Mouse (Mus musculus) liver, embryonic 13.5 days (tissue): ENCODE measurements around the gene Kif22. TPM values are rescaled to one million over a fixed set of nuclear protein-coding genes. Genes with fewer than 3 reads are reported as not detected.

Experiments used
- ATAC-seq: fragments of 200-750 bp; cut with Nextera tagmentation; 2 replicates; pipeline ENCODE4 v1.8.0; 2017; ENCODE audit warnings: low read depth, mild to moderate bottlenecking, moderate number of reproducible peaks, moderate library complexity
- DNase-seq: peaks from one replicate; pipeline ENCODE4 v3.0.0; 2022
- H3K27ac ChIP-seq: fragments of 300-500 bp; sonication (generic); 2 replicates; pipeline ENCODE4 v1.5.1; 2015; ENCODE audit warnings: moderate library complexity, mild to moderate bottlenecking, inconsistent platforms
- H3K27me3 ChIP-seq: fragments of 300-500 bp; sonication (generic); 2 replicates; pipeline ENCODE4 v1.6.1; 2015; ENCODE audit warnings: mild to moderate bottlenecking, inconsistent platforms
- H3K36me3 ChIP-seq: fragments of 300-500 bp; sonication (generic); 2 replicates; pipeline ENCODE4 v1.6.1; 2015; ENCODE audit warnings: mild to moderate bottlenecking, inconsistent platforms
- H3K4me1 ChIP-seq: fragments of 300-500 bp; sonication (generic); replicated peaks from 2 replicates; pipeline ENCODE4 v1.6.1; 2015; ENCODE audit warnings: inconsistent platforms
- H3K4me2 ChIP-seq: fragments of 300-500 bp; sonication (generic); 2 replicates; pipeline ENCODE4 v1.6.1; 2015; ENCODE audit warnings: inconsistent platforms, mild to moderate bottlenecking, moderate library complexity
- H3K4me3 ChIP-seq: fragments of 300-500 bp; sonication (generic); replicated peaks from 2 replicates; pipeline ENCODE4 v1.5.1; 2015; ENCODE audit warnings: mild to moderate bottlenecking, inconsistent platforms
- H3K9ac ChIP-seq: fragments of 300-500 bp; sonication (generic); 2 replicates; pipeline ENCODE4 v1.6.1; 2015; ENCODE audit warnings: mild to moderate bottlenecking, inconsistent platforms
- H3K9me3 ChIP-seq: fragments of 300-500 bp; sonication (generic); replicated peaks from 2 replicates; pipeline ENCODE4 v1.6.1; 2016; ENCODE audit warnings: inconsistent platforms
- WGBS: fragments of 180-500 bp; shearing (Covaris S2); methylation state at CpG from one replicate; pipeline ENCODE4 v1.1.7; 2015; ENCODE audit not compliant: insufficient replicate concordance; 5-methylcytosine and 5-hydroxymethylcytosine counted together
- polyA plus RNA-seq: library from polyadenylated mRNA; unstranded; fragments of >200 nt; fragmentation: Nextera tagmentation; extraction: Ambion mirVana; gene quantifications from 2 replicates; pipeline ENCODE4 v1.2.1, GENCODE M21; 2015

The Kif22 gene
- polyA plus RNA-seq, 1 experiment from 2014 or later, result 109 TPM

- no peak for DNase-seq
- Histone ChIP-seq H3K9ac (no peak overlapping the region), H3K27ac (no peak overlapping the region), H3K4me2 (no peak overlapping the region), H3K36me3 (no peaks in the 10 kb centered on the region), H3K4me3 (no peak overlapping the region), H3K4me1 (peaks cover 28% of the 10 kb centered on the region), H3K9me3 (no peaks in the 10 kb centered on the region), H3K27me3 (no peaks in the 10 kb centered on the region)
- ATAC-seq, result no peak
- 72% methylated on average over 4 of the region's 4 CpGs for WGBS
Measured at GRCm38 (mm10) chr7:127004122-127004875, 38.0 kb downstream of the Kif22 start.

- Histone ChIP-seq H3K9ac (no peak overlapping the region), H3K4me1 (peaks cover 21% of the 10 kb centered on the region), H3K27me3 (no peaks in the 10 kb centered on the region), H3K36me3 (no peaks in the 10 kb centered on the region), H3K4me2 (no peak overlapping the region), H3K4me3 (no peak overlapping the region), H3K9me3 (no peaks in the 10 kb centered on the region), H3K27ac (no peak overlapping the region)
- no peak for ATAC-seq
- no peak for DNase-seq
- WGBS, result 80% methylated on average over 5 of the region's 5 CpGs
Measured at GRCm38 (mm10) chr7:127003620-127004019, 38.7 kb downstream of the Kif22 start.

GRCm38 (mm10) chr7:126999568-126999967, 42.7 kb downstream of the Kif22 start:
- no peaks in the 10 kb centered on the region for H3K4me1 ChIP-seq
- peaks cover 9% of the 10 kb centered on the region; the same call in 1 of the 2 replicates for H3K36me3 ChIP-seq
- no peaks in the 10 kb centered on the region for H3K9me3 ChIP-seq
- H3K4me3 ChIP-seq, result no peak overlapping the region
- H3K27me3 ChIP-seq, result no peaks in the 10 kb centered on the region
- H3K9ac ChIP-seq, result no peak overlapping the region
- ATAC-seq, result no peak
- DNase-seq, result no peak
- no peak overlapping the region for H3K27ac ChIP-seq
- 46% methylated on average over 10 of the region's 10 CpGs for WGBS
- H3K4me2 ChIP-seq, result no peak overlapping the region

- no peak overlapping the region for H3K4me2 ChIP-seq
- H3K9me3 ChIP-seq, result no peaks in the 10 kb centered on the region
Measured at GRCm38 (mm10) chr7:126996449-126996848, 45.8 kb downstream of the Kif22 start.

GRCm38 (mm10) chr7:126988816-126989215, 53.5 kb downstream of the Kif22 start:
- no peak overlapping the region for H3K4me2 ChIP-seq
- WGBS, result 57% methylated on average over 8 of the region's 8 CpGs
- H3K4me3 ChIP-seq, result no peak overlapping the region
- DNase-seq, result no peak
- no peak overlapping the region for H3K27ac ChIP-seq
- H3K9ac ChIP-seq, result no peak overlapping the region
- H3K4me1 ChIP-seq, result no peaks in the 10 kb centered on the region
- ATAC-seq, result no peak
- no peaks in the 10 kb centered on the region for H3K27me3 ChIP-seq
- H3K36me3 ChIP-seq, result no peaks in the 10 kb centered on the region
- no peaks in the 10 kb centered on the region for H3K9me3 ChIP-seq

More at GRCm38 (mm10) chr7:126996449-126996848, 45.8 kb downstream of the Kif22 start:
- no peaks in the 10 kb centered on the region for H3K27me3 ChIP-seq
- 64% methylated on average over 4 of the region's 4 CpGs for WGBS
- ATAC-seq (no peak), DNase-seq (no peak)
- H3K36me3 ChIP-seq, result peaks cover 9% of the 10 kb centered on the region; the same call in 1 of the 2 replicates
- H3K4me1 ChIP-seq, result no peaks in the 10 kb centered on the region
- H3K9ac ChIP-seq, result no peak overlapping the region
- H3K27ac ChIP-seq, result no peak overlapping the region
- H3K4me3 ChIP-seq, result no peak overlapping the region

GRCm38 (mm10) chr7:126986319-126986718, 56.0 kb downstream of the Kif22 start:
- 45% methylated on average over 9 of the region's 9 CpGs for WGBS
- no peak for ATAC-seq
- H3K4me3 ChIP-seq, result no peak overlapping the region
- no peak overlapping the region for H3K9ac ChIP-seq
- peaks cover 11% of the 10 kb centered on the region for H3K4me1 ChIP-seq
- DNase-seq, result no peak
- 0 out of 2 replicates have a peak, but pooled peaks cover 3% of the 10 kb centered on the region for H3K36me3 ChIP-seq
- H3K27ac ChIP-seq, result no peak overlapping the region
- no peaks in the 10 kb centered on the region for H3K27me3 ChIP-seq
- H3K4me2 ChIP-seq, result no peak overlapping the region
- no peaks in the 10 kb centered on the region for H3K9me3 ChIP-seq

GRCm38 (mm10) chr7:126984667-126985444, 57.4 kb downstream of the Kif22 start:
- Histone ChIP-seq H3K9ac (no peak overlapping the region), H3K27ac (no peak overlapping the region), H3K9me3 (no peaks in the 10 kb centered on the region), H3K4me1 (peaks cover 17% of the 10 kb centered on the region), H3K36me3 (peaks cover 16% of the 10 kb centered on the region), H3K4me2 (no peak overlapping the region), H3K4me3 (no peak overlapping the region), H3K27me3 (no peaks in the 10 kb centered on the region)
- ATAC-seq (no peak), DNase-seq (no peak)
- 56% methylated on average over 10 of the region's 10 CpGs for WGBS

GRCm38 (mm10) chr7:126983113-126983512, 59.2 kb downstream of the Kif22 start:
- H3K4me1 ChIP-seq, result peaks cover 31% of the 10 kb centered on the region
- H3K4me2 ChIP-seq, result no peak overlapping the region
- ATAC-seq (no peak), DNase-seq (no peak)
- no peaks in the 10 kb centered on the region for H3K9me3 ChIP-seq
- 71% methylated on average over 7 of the region's 7 CpGs for WGBS
- H3K27me3 ChIP-seq, result no peaks in the 10 kb centered on the region
- H3K27ac ChIP-seq, result no peak overlapping the region
- no peak overlapping the region for H3K9ac ChIP-seq
- peaks cover 33% of the 10 kb centered on the region for H3K36me3 ChIP-seq
- no peak overlapping the region for H3K4me3 ChIP-seq

- Histone ChIP-seq H3K9me3 (no peaks in the 10 kb centered on the region), H3K4me1 (peaks cover 41% of the 10 kb centered on the region), H3K36me3 (peaks cover 38% of the 10 kb centered on the region), H3K4me3 (no peak overlapping the region), H3K27me3 (no peaks in the 10 kb centered on the region), H3K27ac (no peak overlapping the region), H3K4me2 (no peak overlapping the region), H3K9ac (no peak overlapping the region)
- 47% methylated on average over 4 of the region's 4 CpGs for WGBS
- ATAC-seq (no peak), DNase-seq (no peak)
Measured at GRCm38 (mm10) chr7:126982054-126982453, 60.2 kb downstream of the Kif22 start.

- ATAC-seq, result no peak
- Histone ChIP-seq H3K4me3 (no peak overlapping the region), H3K27me3 (no peaks in the 10 kb centered on the region), H3K4me2 (no peak overlapping the region), H3K27ac (no peak overlapping the region), H3K36me3 (peaks cover 38% of the 10 kb centered on the region), H3K9me3 (no peaks in the 10 kb centered on the region), H3K9ac (no peak overlapping the region), H3K4me1 (peaks cover 44% of the 10 kb centered on the region)
- no peak for DNase-seq
- WGBS, result 77% methylated on average over 2 of the region's 2 CpGs
Measured at GRCm38 (mm10) chr7:126981601-126982000, 60.7 kb downstream of the Kif22 start.

- no peak overlapping the region for H3K4me2 ChIP-seq
- DNase-seq, result no peak
- no peak overlapping the region for H3K27ac ChIP-seq
- no peak overlapping the region for H3K9ac ChIP-seq
- H3K9me3 ChIP-seq, result no peaks in the 10 kb centered on the region
- peaks cover 38% of the 10 kb centered on the region for H3K36me3 ChIP-seq
- ATAC-seq, result no peak
- no peak overlapping the region for H3K4me3 ChIP-seq
- 76% methylated on average over 6 of the region's 6 CpGs for WGBS
- H3K27me3 ChIP-seq, result no peaks in the 10 kb centered on the region
- peaks cover 52% of the 10 kb centered on the region for H3K4me1 ChIP-seq
Measured at GRCm38 (mm10) chr7:126978841-126979240, 63.4 kb downstream of the Kif22 start.
